Mouse (Mus musculus) gastrocnemius, adult 8-10 months (tissue): ENCODE results near the gene 1810030O07Rik. TPM values are rescaled to one million over a fixed set of nuclear protein-coding genes. Genes with fewer than 3 reads are reported as not detected.
"Not testable (repeated sequence)": the region's sequence is repeated elsewhere in the genome, so short reads cannot be mapped to it uniquely, and the experiment has no call there.

ENCODE experiments used
- DNase-seq, 2 experiments: peaks; one replicate each; pipeline ENCODE4 v3.0.0; 2022; ENCODE audit warnings: low spot score in 2 of 2
- total RNA-seq, 4 experiments: library from RNA; stranded (reverse); gene quantifications; 2 replicates each; pipeline ENCODE4 v1.2.4; 2022

The 1810030O07Rik gene
- 1 to 10 TPM; 5.6 to 8.6 (median 7.7) TPM for total RNA-seq

DNA sequence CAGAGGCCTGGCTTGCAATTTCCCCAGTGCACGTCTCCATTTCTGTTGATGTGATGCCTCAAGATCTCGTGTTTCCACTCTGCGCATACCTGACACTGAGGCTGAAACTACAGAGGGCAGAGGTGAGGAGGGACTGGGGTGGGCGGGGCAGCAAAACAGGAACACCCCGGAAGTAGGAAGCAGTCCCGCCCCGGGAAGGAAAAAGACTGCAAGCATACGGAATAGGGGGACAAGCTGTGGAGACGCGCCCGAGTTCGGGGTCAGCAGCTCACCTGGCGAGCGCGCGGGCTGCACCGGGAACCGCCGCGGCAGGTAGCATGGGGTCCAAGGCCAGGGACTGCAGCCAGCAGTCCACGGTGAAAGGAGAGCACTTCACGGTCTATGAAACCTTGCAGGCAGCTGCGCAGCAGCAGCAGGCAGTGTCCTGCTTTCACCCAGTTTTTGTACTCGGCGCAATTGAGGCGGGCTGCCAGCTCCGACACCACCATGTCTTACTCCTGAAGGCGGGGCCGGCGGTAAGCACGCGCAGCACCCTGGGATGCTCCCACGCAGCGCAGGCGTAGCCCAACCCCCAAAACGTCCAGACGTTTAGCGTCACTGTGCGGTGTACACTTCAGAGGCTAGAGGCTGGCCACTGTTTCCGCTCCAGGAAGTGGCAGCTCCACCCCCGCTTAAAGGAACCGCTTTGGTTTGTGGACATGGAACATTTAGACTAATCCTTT, at the start of gene 1810030O07Rik:
Gene 1810030O07Rik, minus strand, starts transcription at position 615 of the 722 bp plus-strand sequence.
- peak; percentile 75 to 88 for DNase-seq

DNA sequence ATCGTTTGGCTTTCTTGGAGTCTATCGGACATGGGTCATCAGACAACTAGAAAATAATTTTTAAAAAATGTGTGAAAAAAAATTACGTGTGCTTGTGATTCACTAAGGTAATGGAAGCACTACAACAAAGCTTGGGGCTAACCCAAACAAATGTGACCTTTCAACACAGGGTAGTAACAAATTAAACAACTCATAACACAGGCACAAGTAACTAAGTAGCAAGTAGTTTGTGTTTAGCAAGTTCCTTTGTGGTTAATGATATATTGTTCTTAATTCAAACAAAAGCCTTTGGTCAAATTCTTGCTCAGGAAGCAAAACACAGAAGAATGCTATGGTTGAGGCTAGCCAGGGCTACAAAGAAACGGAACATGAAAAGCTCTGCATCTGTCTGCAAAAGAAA, 42.6 kb upstream of the 1810030O07Rik start:
- no peak for DNase-seq

DNA sequence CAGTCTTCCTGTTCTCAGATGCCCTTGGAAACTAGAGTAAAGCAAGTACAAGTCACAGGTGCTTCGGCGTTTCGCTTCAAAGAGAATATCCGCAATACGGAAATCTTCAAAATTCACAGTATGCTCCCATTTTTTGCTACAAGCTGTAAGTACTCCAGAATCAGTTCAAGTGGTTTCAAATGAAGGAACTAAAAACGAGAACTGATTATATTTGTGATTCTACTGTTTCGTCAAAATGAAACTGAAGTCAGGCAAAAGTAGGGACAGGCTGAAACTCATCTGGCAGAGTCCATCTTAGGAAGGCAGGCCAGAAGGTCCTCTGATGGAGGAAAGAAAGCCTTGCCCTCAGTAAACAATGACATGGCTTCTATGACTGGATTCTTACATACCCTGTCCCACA, 40.3 kb upstream of the 1810030O07Rik start:
- DNase-seq = no peak

DNA sequence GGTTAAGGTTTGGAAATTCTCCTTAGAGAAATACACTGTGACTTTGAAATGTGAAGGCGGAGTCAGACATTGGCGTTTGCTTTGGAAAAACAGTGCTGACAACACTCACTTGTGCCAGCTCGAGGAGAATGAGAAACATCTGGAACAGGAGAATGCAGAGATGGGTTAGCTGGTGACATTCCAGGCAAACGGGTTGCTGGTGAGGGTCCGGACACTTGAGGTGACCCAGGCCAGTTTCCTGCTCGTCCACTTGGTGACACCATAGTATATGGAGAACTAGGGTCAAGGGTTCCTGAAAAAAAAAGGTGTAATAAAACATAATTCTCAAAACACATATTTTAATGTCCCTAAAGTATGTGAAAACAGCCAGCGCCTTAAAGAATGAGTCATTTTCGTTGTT, 13.4 kb upstream of the 1810030O07Rik start:
- DNase-seq = no peak

DNA sequence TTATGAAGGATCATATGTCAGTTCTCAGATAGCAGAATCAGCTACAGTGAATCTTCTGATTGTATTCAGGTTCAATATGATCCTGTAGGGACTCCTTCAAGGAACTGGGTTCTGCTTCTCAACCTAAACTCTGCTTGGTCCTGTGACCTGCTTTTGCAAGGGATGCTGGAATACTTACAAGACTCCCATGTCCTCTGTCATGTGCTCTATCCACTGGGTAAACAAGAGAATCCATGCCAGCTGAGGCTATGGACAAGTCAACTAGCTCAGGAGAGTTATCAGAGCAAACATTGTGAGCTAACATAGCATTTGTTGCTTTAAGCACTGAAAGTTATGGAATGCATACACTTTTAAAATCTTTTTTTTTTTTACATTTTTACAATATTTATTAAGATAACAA, 12.6 kb upstream of the 1810030O07Rik start:
- no peak for DNase-seq

DNA sequence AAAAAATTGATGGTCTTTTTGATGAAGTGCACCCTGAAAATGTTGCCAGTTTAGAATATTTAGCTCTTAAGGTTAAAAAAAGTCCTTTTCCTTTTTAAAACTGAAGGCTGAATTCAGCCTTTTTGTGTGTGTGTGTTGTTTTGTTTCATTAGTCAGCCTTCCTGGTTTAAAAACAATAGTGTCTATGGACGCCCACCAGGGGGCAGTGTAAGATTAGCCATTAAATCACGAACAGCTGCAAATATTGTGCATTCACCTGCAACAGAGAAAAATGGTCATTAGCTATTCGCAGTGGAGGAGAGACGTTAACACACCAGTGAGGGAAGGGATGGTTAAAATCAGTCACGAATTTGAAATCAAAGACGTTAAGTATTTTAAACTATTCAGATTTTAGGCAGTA, 3.9 kb upstream of the 1810030O07Rik start:
- peak; percentile 11 to 27 for DNase-seq

DNA sequence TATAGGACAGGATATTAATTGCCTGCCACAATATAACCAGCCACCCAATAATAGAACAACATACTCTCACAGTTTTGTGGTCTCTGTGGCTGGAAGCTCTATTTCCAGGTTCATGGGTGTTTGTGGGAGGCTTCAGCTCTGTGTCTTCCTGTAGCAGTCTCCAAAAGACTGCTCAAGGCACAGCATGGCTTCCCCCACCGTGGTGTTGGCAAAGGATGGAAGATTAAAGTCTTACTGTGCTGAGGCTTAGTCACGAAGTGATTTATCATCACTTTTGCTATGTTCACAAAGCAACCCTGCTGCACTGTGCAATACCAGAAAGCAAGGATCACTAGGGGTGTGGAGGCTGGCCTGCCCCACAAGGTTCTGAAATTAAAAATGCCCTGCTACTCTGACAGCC, 19.6 kb downstream of the 1810030O07Rik start:
- DNase-seq = no peak

DNA sequence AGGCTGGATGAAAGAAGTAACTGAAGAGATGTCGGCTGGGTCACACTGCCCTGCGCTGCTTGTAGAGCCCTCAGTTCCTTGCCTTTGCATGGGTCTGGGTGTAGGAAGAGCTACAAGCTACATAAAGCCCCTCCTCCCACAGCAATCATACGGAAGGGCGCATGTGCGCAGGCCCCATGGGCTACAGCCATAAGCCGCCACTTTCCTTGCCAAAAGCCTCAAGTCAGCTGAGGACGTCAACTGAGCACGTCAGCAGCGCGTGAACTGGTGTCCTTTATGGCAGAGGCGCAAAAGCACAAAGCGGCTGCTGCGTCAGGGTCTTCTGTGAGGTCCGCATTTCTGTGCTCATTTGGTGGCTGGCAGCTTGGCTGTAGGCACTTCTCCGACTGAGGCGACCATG, 21.6 kb downstream of the 1810030O07Rik start:
- DNase-seq = no peak

DNA sequence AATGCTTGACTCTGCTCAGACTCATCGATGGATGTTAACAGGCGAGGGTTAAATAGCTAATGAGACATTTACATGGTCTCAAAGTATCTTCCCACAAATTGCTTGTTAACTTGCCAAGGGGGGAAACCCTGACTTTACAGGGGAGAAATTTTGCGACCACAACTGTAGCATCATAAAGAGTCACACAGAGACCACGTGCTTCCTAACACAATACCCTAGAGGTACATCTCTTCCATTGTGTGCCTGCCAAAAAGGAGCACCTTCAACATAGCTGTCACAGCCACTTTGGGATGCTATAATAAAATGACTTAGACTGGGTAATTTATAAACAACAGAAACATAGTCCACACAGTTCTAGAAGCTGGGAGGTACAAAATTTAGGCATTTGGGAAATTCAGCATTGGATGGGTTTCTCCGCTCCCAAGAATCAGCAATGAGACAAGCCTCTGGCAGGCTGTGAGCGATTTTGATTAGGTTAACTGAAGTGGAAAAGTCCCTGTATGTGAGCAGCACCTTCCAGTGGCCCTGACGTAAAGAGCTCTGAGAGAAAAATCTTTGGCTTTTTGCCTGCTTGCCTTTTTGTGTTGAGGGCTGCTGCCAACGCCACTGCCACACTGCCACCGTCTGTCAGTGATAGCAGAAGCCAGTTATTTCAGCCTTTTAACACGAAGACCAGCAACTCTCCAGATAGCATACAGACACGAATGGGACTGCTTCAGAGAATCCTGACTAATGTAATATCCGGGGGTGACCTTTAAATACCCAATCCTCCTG, 27.8 kb downstream of the 1810030O07Rik start:
- DNase-seq = no peak

DNA sequence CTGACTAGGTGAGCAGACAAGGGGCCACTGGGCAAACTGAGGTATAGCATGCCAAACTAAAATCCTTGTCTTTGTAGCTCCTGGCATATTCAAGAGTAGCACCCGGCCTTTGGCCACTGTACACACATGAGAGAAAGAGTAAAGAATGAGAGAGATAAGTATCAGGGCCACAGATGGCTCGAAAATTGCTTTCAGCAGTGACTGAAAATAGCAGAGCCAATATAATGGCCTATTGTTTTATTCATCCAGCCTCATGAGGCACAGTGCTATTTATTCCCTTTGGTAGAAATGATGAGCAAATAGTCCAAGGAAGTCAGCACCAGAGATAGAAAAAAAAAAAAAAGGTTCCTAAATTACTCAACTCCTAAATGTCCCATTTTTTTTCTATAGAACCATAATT, 28.5 kb downstream of the 1810030O07Rik start:
- no peak for DNase-seq

DNA sequence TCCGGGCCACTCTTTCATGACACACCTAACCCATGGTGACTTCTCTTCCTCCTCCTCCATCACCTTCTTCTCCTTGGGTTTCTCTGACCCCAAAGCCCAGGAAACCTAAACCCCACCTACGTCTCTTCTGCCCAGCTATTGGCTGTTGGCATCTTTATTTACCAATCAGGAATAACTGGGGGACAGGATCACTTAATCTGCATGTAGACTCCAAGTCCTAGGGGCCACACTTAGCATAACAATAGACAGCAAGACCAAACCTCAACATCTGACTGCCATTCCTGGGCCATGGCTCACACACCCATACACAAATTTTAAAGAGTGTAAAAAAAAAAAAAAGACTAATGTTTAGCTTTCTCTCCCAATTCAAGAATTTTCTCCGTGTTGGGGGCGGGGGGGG, 48.3 kb downstream of the 1810030O07Rik start:
- DNase-seq = no peak

DNA sequence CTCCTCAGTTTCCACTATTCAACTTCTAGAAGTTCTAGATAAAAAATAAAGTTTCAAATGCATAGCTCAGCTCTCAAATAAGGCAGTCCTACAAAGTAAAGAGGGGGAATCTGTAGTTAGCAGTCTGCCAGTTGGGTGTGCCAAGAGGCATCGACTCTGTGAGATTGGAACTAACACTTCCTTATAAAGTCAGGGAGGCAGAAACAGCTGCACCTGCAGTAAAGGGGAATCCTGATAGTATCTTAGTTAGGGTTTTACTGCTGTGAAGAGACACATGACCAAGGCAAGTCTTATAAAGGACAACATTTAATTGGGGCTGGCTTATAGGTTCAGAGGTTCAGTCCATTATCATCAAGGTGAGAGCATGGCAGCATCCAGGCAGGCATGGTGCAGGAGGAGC, 61.1 kb downstream of the 1810030O07Rik start:
- DNase-seq = not testable (repeated sequence)

DNA sequence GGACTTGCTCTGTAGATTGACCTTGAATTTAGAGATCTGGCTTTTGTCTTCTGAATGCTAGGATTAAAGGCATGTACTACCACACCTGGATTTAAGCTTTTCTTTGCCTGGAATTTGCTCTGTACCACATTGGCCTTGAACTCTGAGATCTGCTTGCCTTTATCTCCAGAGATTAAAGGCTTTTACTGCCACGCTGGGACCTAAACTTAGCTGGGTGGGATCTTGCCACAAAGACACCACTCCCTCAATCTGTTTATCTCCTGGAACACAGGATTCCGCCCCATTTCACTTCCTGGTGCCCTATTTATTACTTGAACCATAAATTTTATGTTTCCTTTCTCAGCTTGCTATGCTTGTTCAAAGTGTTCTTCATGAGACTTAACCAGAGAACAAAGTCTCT, 62.3 kb downstream of the 1810030O07Rik start:
- no peak for DNase-seq

DNA sequence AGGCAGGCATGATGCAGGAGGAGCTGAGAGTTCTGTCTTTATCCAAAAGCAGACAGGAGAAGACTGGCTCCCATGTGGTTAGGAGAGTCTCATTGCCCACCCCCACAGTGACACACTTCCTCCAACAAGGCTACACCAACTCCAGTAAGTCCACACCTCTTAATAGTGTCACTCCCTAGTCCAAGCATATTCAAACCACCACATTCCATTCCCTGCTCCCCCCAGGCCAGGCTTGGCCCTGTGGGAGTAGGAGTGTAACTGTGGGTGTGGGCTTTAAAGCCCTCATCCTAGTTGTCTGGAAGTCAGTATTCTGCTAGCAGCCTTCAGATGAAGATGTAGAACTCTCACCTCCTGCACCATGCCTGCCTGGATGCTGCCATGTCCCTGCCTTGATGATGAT, 62.9 kb downstream of the 1810030O07Rik start:
- not testable (repeated sequence) for DNase-seq

Other genes with a start within 250 kb of the 1810030O07Rik start
- 10 to 100 TPM; 11.4 to 13.6 (median 13.0) TPM for gene Atp6ap2, start 85.9 kb downstream of the 1810030O07Rik start, total RNA-seq
- 10 to 100 TPM; 21.0 to 24.9 (median 24.1) TPM for gene Med14, start 88.4 kb upstream of the 1810030O07Rik start, total RNA-seq